Mouse (Mus musculus) layer of hippocampus, postnatal 36 days (tissue): ENCODE data around the gene Pdcl3. TPM values are rescaled to one million over a fixed set of nuclear protein-coding genes. Genes with fewer than 3 reads are reported as not detected.

Experiments
- DNase-seq, 2 experiments: peaks; one replicate each; pipeline ENCODE4 v3.0.0; 2022
- total RNA-seq, 2 experiments: library from RNA; stranded (reverse); gene quantifications; 2 replicates each; pipeline ENCODE4 v1.2.3; 2021

The Pdcl3 gene
- total RNA-seq, result 10 to 100 TPM; 32.5 to 35.9 TPM

- DNase-seq, result no peak
Measured at GRCm38 (mm10) chr1:38985308-38985707, at the start of gene Pdcl3. TSS of gene Pdcl3 (plus strand) at chr1:38985608.

GRCm38 (mm10) chr1:38936780-38937179 is 48.6 kb upstream of the Pdcl3 start:
- DNase-seq, result peak; percentile 14 to 15

GRCm38 (mm10) chr1:38938849-38939248 is 46.6 kb upstream of the Pdcl3 start, which contains the start of gene Nms:
TSS of gene Nms (plus strand) at chr1:38939149.
- DNase-seq, result no peak

GRCm38 (mm10) chr1:38939608-38940007 is 45.8 kb upstream of the Pdcl3 start:
- DNase-seq, result no peak

- no peak for DNase-seq
Measured at GRCm38 (mm10) chr1:38956457-38956856, 29.0 kb upstream of the Pdcl3 start.

GRCm38 (mm10) chr1:38969116-38969515 is 16.3 kb upstream of the Pdcl3 start:
- no peak for DNase-seq

- no peak for DNase-seq
Measured at GRCm38 (mm10) chr1:38971712-38972111, 13.7 kb upstream of the Pdcl3 start.

- DNase-seq, result no peak
Measured at GRCm38 (mm10) chr1:38972986-38973592, 12.3 kb upstream of the Pdcl3 start.

GRCm38 (mm10) chr1:38979953-38980352 is 5.5 kb upstream of the Pdcl3 start:
- no peak for DNase-seq

- DNase-seq, result no peak
Measured at GRCm38 (mm10) chr1:38983870-38984269, 1.5 kb upstream of the Pdcl3 start.

- peak; percentile 95 to 96 for DNase-seq
Measured at GRCm38 (mm10) chr1:38987080-38987864, 1.9 kb downstream of the Pdcl3 start.

GRCm38 (mm10) chr1:38987865-38988211 is 2.4 kb downstream of the Pdcl3 start:
- DNase-seq, result no peak

- DNase-seq, result no peak
Measured at GRCm38 (mm10) chr1:38988357-38988756, 2.9 kb downstream of the Pdcl3 start.

- no peak for DNase-seq
Measured at GRCm38 (mm10) chr1:38992365-38992764, 7.0 kb downstream of the Pdcl3 start.

GRCm38 (mm10) chr1:39001106-39001505 is 15.7 kb downstream of the Pdcl3 start:
- DNase-seq, result peak; percentile 69 to 81

- DNase-seq, result no peak
Measured at GRCm38 (mm10) chr1:39005751-39006354, 20.4 kb downstream of the Pdcl3 start.

- DNase-seq, result no peak
Measured at GRCm38 (mm10) chr1:39006830-39007829, 21.7 kb downstream of the Pdcl3 start.

GRCm38 (mm10) chr1:39010583-39011021 is 25.2 kb downstream of the Pdcl3 start:
- DNase-seq, result peak; percentile 51 to 73

- peak; percentile 19 to 23 for DNase-seq
Measured at GRCm38 (mm10) chr1:39012576-39012975, 27.2 kb downstream of the Pdcl3 start.

- peak; percentile 41 to 45 for DNase-seq
Measured at GRCm38 (mm10) chr1:39013843-39014242, 28.4 kb downstream of the Pdcl3 start.

- DNase-seq, result no peak
Measured at GRCm38 (mm10) chr1:39015529-39015928, 30.1 kb downstream of the Pdcl3 start.

- DNase-seq, result no peak
Measured at GRCm38 (mm10) chr1:39017871-39018270, 32.5 kb downstream of the Pdcl3 start.
